Mouse (Mus musculus) testis, adult 2 months (tissue): ENCODE measurements around the gene Mthfsl.

Experiments used
- CTCF ChIP-seq: fragments of 200-500 bp; IDR thresholded peaks from 2 replicates; pipeline ENCODE4 v1.5.1; 2012; ENCODE audit warnings: low read depth, mild to moderate bottlenecking, inconsistent platforms, low read length, moderate library complexity; ENCODE audit not compliant: control insufficient read depth, insufficient read depth, insufficient replicate concordance
- POLR2A ChIP-seq: fragments of 200-500 bp; IDR thresholded peaks from 2 replicates; pipeline ENCODE4 v1.6.1; 2012; ENCODE audit warnings: low read depth, mild to moderate bottlenecking, inconsistent platforms, low read length, moderate library complexity; ENCODE audit not compliant: control insufficient read depth

- TF ChIP-seq POLR2A (no peak), CTCF (no peak)
Observed at GRCm38 (mm10) chr9:88709304-88709703, 10.8 kb downstream of the Mthfsl start.
